Comparison of ENCODE assay signal across 12 mouse cellular contexts in the genomic region with DNA sequence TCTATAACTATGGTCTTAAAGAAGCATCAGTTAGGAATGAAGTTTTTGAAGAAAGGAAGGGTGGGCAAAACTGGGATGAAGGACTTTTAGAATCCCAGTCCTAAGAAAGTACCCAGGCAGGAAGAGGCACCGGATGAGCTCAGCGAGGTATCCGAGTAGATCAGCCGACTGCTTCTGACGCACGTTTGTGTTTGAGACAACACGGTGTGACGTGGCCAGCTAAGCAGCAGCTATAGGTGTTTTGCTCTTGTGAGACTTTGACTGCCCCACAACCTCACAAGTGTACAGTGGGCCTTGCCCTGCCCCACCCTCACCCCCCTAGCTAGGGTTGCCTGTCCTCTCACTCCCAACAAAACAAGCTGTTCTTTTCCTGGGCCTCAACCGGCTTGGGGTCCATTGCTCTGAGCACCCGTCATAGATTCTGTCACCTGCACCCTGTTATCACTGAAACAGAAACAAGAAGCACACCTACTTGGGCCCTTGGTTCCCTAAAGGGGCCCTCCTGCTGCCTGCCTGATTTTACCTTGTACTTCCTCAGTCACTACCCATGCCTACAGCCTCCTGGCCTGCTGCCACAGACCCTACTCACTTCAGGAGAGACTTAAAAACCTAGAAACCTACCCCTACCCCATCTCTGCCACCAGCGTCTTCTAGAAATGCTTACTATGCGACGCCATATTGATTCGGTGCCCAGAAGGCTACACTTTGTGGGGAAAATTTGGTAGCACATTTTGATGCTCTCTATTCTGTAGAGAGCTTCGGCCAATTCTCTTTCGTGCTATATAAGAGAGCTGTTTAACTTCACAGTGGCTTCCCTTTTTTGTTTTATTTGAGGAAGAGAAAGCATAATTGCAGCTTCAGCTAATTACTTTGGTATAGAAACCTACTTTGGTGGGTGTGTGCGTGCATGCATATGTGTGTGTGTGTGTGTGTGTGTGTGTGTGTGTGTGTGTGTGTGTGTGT. TPM values are rescaled to one million over a fixed set of nuclear protein-coding genes. Genes with fewer than 3 reads are reported as not detected.
DNase-seq lines count a peak whose midpoint lies in the region; ATAC-seq and TF ChIP-seq lines count a peak whose summit lies in the region.
"Had no signal": no experiment of that assay in that cellular context is flagged by ENCODE, and none has a peak within 500 bp of the region (broad histone marks: within the 10 kb centered on the region; RNA-seq: fewer than 3 reads in every experiment).

No protein-coding gene starts in this region.

- no peaks in the 10 kb centered on the region for H3K9me3 ChIP-seq in heart, embryonic 12.5 days (replicated peaks)
- H3K9me3 ChIP-seq in liver, postnatal 0 days (ENCODE audit: low read length), result no peaks in the 10 kb centered on the region
- H3K9me3 ChIP-seq: forebrain, embryonic 12.5 days had no signal

- WGBS in heart, embryonic 12.5 days, result 72% methylated on average over 17 of the region's 17 CpGs
- WGBS in liver, postnatal 0 days (ENCODE audit: insufficient replicate concordance), result 70% methylated on average over 17 of the region's 17 CpGs

- H3K27me3 ChIP-seq in heart, embryonic 12.5 days (replicated peaks), result no peaks in the 10 kb centered on the region
- H3K27me3 ChIP-seq in liver, postnatal 0 days (ENCODE audit: insufficient read depth, low read length), result no peaks in the 10 kb centered on the region
- H3K27me3 ChIP-seq: forebrain, embryonic 12.5 days had no signal

- no peak overlapping the region for H3K9ac ChIP-seq in heart, embryonic 12.5 days
- no peak overlapping the region for H3K9ac ChIP-seq in liver, postnatal 0 days (replicated peaks)
- H3K9ac ChIP-seq: forebrain, embryonic 12.5 days had no signal

- no peak for TF ChIP-seq CTCF in liver, postnatal 0 days (IDR thresholded peaks at IDR 0.05; ENCODE audit: low read depth)

- TF ChIP-seq EP300 in liver, postnatal 0 days (IDR thresholded peaks at IDR 0.05; ENCODE audit: low read depth), result no peak

- H3K4me1 ChIP-seq in heart, embryonic 12.5 days (replicated peaks), result peaks cover 41% of the 10 kb centered on the region
- peaks cover 35% of the 10 kb centered on the region for H3K4me1 ChIP-seq in liver, postnatal 0 days (ENCODE audit: insufficient read depth)

- intact Hi-C loops in heart, postnatal 14 days (cut with DNase I), result no loop called here
- intact Hi-C loops in left cerebral cortex, postnatal 14 days (cut with DNase I), result no loop called here

- H3K4me2 ChIP-seq in heart, embryonic 12.5 days, result peak overlapping the region; percentile 18; the same call in 1 of the 2 replicates
- no peak overlapping the region for H3K4me2 ChIP-seq in liver, postnatal 0 days (ENCODE audit: low read depth, low read length)
- H3K4me2 ChIP-seq: forebrain, embryonic 12.5 days had no signal

- ATAC-seq in heart, embryonic 12.5 days (ENCODE audit: insufficient number of reproducible peaks, low FRiP score), result no peak
- ATAC-seq in granulocyte monocyte progenitor cell, adult 5-6 weeks (replicated peaks; ENCODE audit: poor library complexity, severe bottlenecking), result peak; percentile 63
- peak; percentile 12; the same call in 1 of the 2 replicates for ATAC-seq in liver, postnatal 0 days
- no peak for ATAC-seq in megakaryocyte-erythroid progenitor cell, adult 5-6 weeks (replicated peaks; ENCODE audit: low FRiP score, low TSS enrichment, poor library complexity, severe bottlenecking)
- ATAC-seq: activated CD4-positive, CD25-positive, alpha-beta regulatory T cell, adult 4 months had no signal

- peaks cover 24% of the 10 kb centered on the region for H3K36me3 ChIP-seq in heart, embryonic 12.5 days
- H3K36me3 ChIP-seq in liver, postnatal 0 days (replicated peaks; ENCODE audit: insufficient read depth, low read length), result peaks cover 18% of the 10 kb centered on the region

- H3K4me3 ChIP-seq in heart, embryonic 12.5 days, result no peak overlapping the region
- no peak overlapping the region for H3K4me3 ChIP-seq in liver, postnatal 0 days (ENCODE audit: low read depth, low read length)
- H3K4me3 ChIP-seq: forebrain, embryonic 12.5 days had no signal

- no peak for DNase-seq in heart, postnatal 14 days
- DNase-seq in A20 (ENCODE audit: low read depth, low spot score), result peak; percentile 89
- no peak for DNase-seq in liver, postnatal 0 days
- DNase-seq in left cerebral cortex, postnatal 14 days (ENCODE audit: low spot score in 2 of 2), result no peak
- DNase-seq in layer of hippocampus, adult 8-10 months (ENCODE audit: low spot score in 2 of 2), result no peak
- DNase-seq: cerebellum, adult 11 months; lung, adult 2 months had no signal

- H3K27ac ChIP-seq in heart, embryonic 12.5 days (ENCODE audit: poor library complexity, severe bottlenecking), result peak overlapping the region; percentile 90
- H3K27ac ChIP-seq in liver, postnatal 0 days (ENCODE audit: low read depth), result peak overlapping the region; percentile 76

RNA-seq across cellular contexts. Expression of gene A930033H14Rik, which starts 39.5 kb away (rescaled TPM):
- polyA plus RNA-seq in heart, embryonic 12.5 days (2016; fragmentation: Nextera tagmentation; extraction: Ambion mirVana), result 1.9 TPM in 2 replicates
- total RNA-seq in heart, postnatal 14 days (2021), result 1 to 10 TPM; 2.4 to 2.8 TPM
- total RNA-seq in granulocyte monocyte progenitor cell, adult 5-6 weeks (2014; fragmentation: Nextera tagmentation), result 2.6 and 4.3 TPM in 2 replicates
- 1.2 and 1.5 TPM in 2 replicates for total RNA-seq in granulocyte monocyte progenitor cell, adult 5-6 weeks (2017)
- 0.89 and 1.2 TPM in 2 replicates for polyA plus RNA-seq in liver, postnatal 0 days (2015; fragmentation: Nextera tagmentation; extraction: Ambion mirVana)
- total RNA-seq in left cerebral cortex, postnatal 14 days (2021), result 1 to 10 TPM; 4.1 to 4.3 TPM
- 0.46 TPM in 1 of 2 replicates, not detected in the other for total RNA-seq in megakaryocyte-erythroid progenitor cell, adult 5-6 weeks (2014; fragmentation: Nextera tagmentation)
- total RNA-seq in megakaryocyte-erythroid progenitor cell, adult 5-6 weeks (2017), result 0.08 and 0.42 TPM in 2 replicates
- total RNA-seq in layer of hippocampus, adult 8-10 months (2022), result 1 to 10 TPM; 2.0 to 2.9 (median 2.2) TPM
- polyA plus RNA-seq: activated CD4-positive, CD25-positive, alpha-beta regulatory T cell, adult 4 months had no signal

Comparison
In these comparisons a context has a peak if more than half of its experiments do, and no peak if none do; other contexts are left out.
1. ATAC-seq: peak in granulocyte monocyte progenitor cell, adult 5-6 weeks (single experiment) and liver, postnatal 0 days (single experiment); none in heart, embryonic 12.5 days (single experiment) and megakaryocyte-erythroid progenitor cell, adult 5-6 weeks (single experiment).